Mouse (Mus musculus) midbrain, embryonic 14.5 days (tissue): ENCODE results near the gene Rhpn2. TPM values are rescaled to one million over a fixed set of nuclear protein-coding genes. Genes with fewer than 3 reads are reported as not detected.

Experiments
- ATAC-seq: fragments of 200-750 bp; cut with Nextera tagmentation; 2 replicates; pipeline ENCODE4 v1.8.0; 2017; ENCODE audit warnings: moderate number of reproducible peaks, moderate library complexity; ENCODE audit not compliant: low FRiP score, low TSS enrichment
- DNase-seq: peaks from one replicate; pipeline ENCODE4 v3.0.0-alpha.2; 2015
- H3K27ac ChIP-seq: fragments of 300-500 bp; sonication (generic); replicated peaks from 2 replicates; pipeline ENCODE4 v1.5.1; 2014; ENCODE audit warnings: mild to moderate bottlenecking, low read depth, low read length, moderate library complexity
- H3K27me3 ChIP-seq: fragments of 300-500 bp; sonication (generic); 2 replicates; pipeline ENCODE4 v1.6.1; 2014; ENCODE audit warnings: low read length, control low read depth, mixed read lengths; ENCODE audit not compliant: control insufficient read depth, insufficient read depth
- H3K36me3 ChIP-seq: fragments of 300-500 bp; sonication (generic); 2 replicates; pipeline ENCODE4 v1.6.1; 2014; ENCODE audit warnings: low read length, control low read depth; ENCODE audit not compliant: control insufficient read depth, insufficient read depth
- H3K4me1 ChIP-seq: fragments of 300-500 bp; sonication (generic); 2 replicates; pipeline ENCODE4 v1.6.1; 2014; ENCODE audit warnings: mild to moderate bottlenecking, antibody characterized with exemption, low read length, control low read depth; ENCODE audit not compliant: control insufficient read depth, insufficient read depth
- H3K4me2 ChIP-seq: fragments of 300-500 bp; sonication (generic); 2 replicates; pipeline ENCODE4 v1.6.1; 2014; ENCODE audit warnings: mild to moderate bottlenecking, low read length, moderate library complexity
- H3K4me3 ChIP-seq: fragments of 300-500 bp; sonication (generic); replicated peaks from 2 replicates; pipeline ENCODE4 v1.5.1; 2014; ENCODE audit warnings: low read depth, low read length
- H3K9ac ChIP-seq: fragments of 300-500 bp; sonication (generic); replicated peaks from 2 replicates; pipeline ENCODE4 v1.6.1; 2014; ENCODE audit warnings: mild to moderate bottlenecking, low read length, moderate library complexity
- H3K9me3 ChIP-seq: fragments of 300-500 bp; sonication (generic); 2 replicates; pipeline ENCODE4 v1.6.1; 2016; ENCODE audit warnings: low read length, control low read depth, mixed read lengths; ENCODE audit not compliant: control insufficient read depth
- WGBS: fragments of 180-500 bp; shearing (Covaris S2); extraction: QIAGEN DNeasy Blood & Tissue Kit; methylation state at CpG from one replicate; pipeline ENCODE4 v1.1.7; 2014; 5-methylcytosine and 5-hydroxymethylcytosine counted together
- polyA plus RNA-seq: library from polyadenylated mRNA; unstranded; fragments of >200 nt; fragmentation: Nextera tagmentation; extraction: Ambion mirVana; gene quantifications from 2 replicates; pipeline ENCODE4 v1.2.1, GENCODE M21; 2014

Gene Rhpn2
- polyA plus RNA-seq, 1 experiment from 2014 or later, result 1.9 TPM

- ATAC-seq, result no peak
- no peak overlapping the region for H3K9ac ChIP-seq
- no peaks in the 10 kb centered on the region for H3K27me3 ChIP-seq
- H3K4me3 ChIP-seq, result no peak overlapping the region
- peaks cover 5% of the 10 kb centered on the region for H3K36me3 ChIP-seq
- 70% methylated on average over 6 of the region's 6 CpGs for WGBS
- no peaks in the 10 kb centered on the region for H3K4me1 ChIP-seq
- no peak overlapping the region for H3K4me2 ChIP-seq
- DNase-seq, result no peak
- no peak overlapping the region for H3K27ac ChIP-seq
- H3K9me3 ChIP-seq, result no peaks in the 10 kb centered on the region
Observed at GRCm38 (mm10) chr7:35388694-35389093, 54.7 kb downstream of the Rhpn2 start.

- Histone ChIP-seq H3K4me2 (no peak overlapping the region), H3K27ac (no peak overlapping the region), H3K9ac (no peak overlapping the region), H3K4me1 (peaks cover 15% of the 10 kb centered on the region), H3K4me3 (no peak overlapping the region), H3K27me3 (no peaks in the 10 kb centered on the region), H3K9me3 (no peaks in the 10 kb centered on the region), H3K36me3 (peaks cover 13% of the 10 kb centered on the region)
- DNase-seq (peak; percentile 40), ATAC-seq (no peak)
- WGBS, result 67% methylated on average over 5 of the region's 5 CpGs
Observed at GRCm38 (mm10) chr7:35392935-35393334, 59.0 kb downstream of the Rhpn2 start.

GRCm38 (mm10) chr7:35395734-35396456 lies 61.9 kb downstream of the Rhpn2 start:
- H3K4me2 ChIP-seq, result peak overlapping the region; percentile 70
- ATAC-seq (no peak), DNase-seq (peak; percentile 10)
- H3K27me3 ChIP-seq, result no peaks in the 10 kb centered on the region
- peak overlapping the region; percentile 42 for H3K9ac ChIP-seq
- H3K4me1 ChIP-seq, result peaks cover 16% of the 10 kb centered on the region
- H3K4me3 ChIP-seq, result peak overlapping the region; percentile 53
- WGBS, result 16% methylated on average over 17 of the region's 17 CpGs
- no peaks in the 10 kb centered on the region for H3K9me3 ChIP-seq
- H3K36me3 ChIP-seq, result peaks cover 24% of the 10 kb centered on the region
- no peak overlapping the region for H3K27ac ChIP-seq

GRCm38 (mm10) chr7:35396542-35397168 lies 62.7 kb downstream of the Rhpn2 start, which contains the start of the genes Faap24 and Cep89:
Gene Faap24 (minus strand): TSS chr7:35396836.
Gene Cep89 (plus strand): TSS chr7:35397035.
- Histone ChIP-seq H3K4me1 (peaks cover 16% of the 10 kb centered on the region), H3K27ac (0 out of 2 replicates have a peak within 1 kb of the TSS, but pooled peaks have one; percentile 13), H3K4me3 (peak within 1 kb of the TSS; percentile 53), H3K36me3 (peaks cover 24% of the 10 kb centered on the region), H3K9me3 (no peaks in the 10 kb centered on the region), H3K27me3 (no peaks in the 10 kb centered on the region), H3K9ac (peak within 1 kb of the TSS; percentile 65), H3K4me2 (peak within 1 kb of the TSS; percentile 93)
- under 1% methylated on average over 28 of the region's 28 CpGs for WGBS
- DNase-seq (peak; percentile 97), ATAC-seq (peak; percentile 99)

GRCm38 (mm10) chr7:35401169-35401568 lies 67.2 kb downstream of the Rhpn2 start:
- 90% methylated on average over 4 of the region's 4 CpGs for WGBS
- ATAC-seq (no peak), DNase-seq (no peak)
- Histone ChIP-seq H3K27me3 (no peaks in the 10 kb centered on the region), H3K27ac (no peak overlapping the region), H3K4me3 (no peak overlapping the region), H3K4me2 (no peak overlapping the region), H3K4me1 (peaks cover 8% of the 10 kb centered on the region), H3K36me3 (peaks cover 46% of the 10 kb centered on the region), H3K9ac (no peak overlapping the region), H3K9me3 (no peaks in the 10 kb centered on the region)

GRCm38 (mm10) chr7:35415226-35415625 lies 81.3 kb downstream of the Rhpn2 start:
- H3K4me2 ChIP-seq, result no peak overlapping the region
- no peaks in the 10 kb centered on the region for H3K27me3 ChIP-seq
- no peaks in the 10 kb centered on the region for H3K9me3 ChIP-seq
- H3K36me3 ChIP-seq, result peaks cover 45% of the 10 kb centered on the region
- DNase-seq, result no peak
- no peak overlapping the region for H3K4me3 ChIP-seq
- ATAC-seq, result no peak
- WGBS, result 76% methylated on average over 5 of the region's 5 CpGs
- no peak overlapping the region for H3K9ac ChIP-seq
- no peak overlapping the region for H3K27ac ChIP-seq
- no peaks in the 10 kb centered on the region for H3K4me1 ChIP-seq

GRCm38 (mm10) chr7:35415801-35416653 lies 82.1 kb downstream of the Rhpn2 start:
- Histone ChIP-seq H3K4me3 (no peak overlapping the region), H3K27ac (no peak overlapping the region), H3K9ac (no peak overlapping the region), H3K36me3 (peaks cover 46% of the 10 kb centered on the region), H3K27me3 (no peaks in the 10 kb centered on the region), H3K4me1 (no peaks in the 10 kb centered on the region), H3K9me3 (no peaks in the 10 kb centered on the region), H3K4me2 (no peak overlapping the region)
- DNase-seq (no peak), ATAC-seq (no peak)
- WGBS, result 91% methylated on average over 9 of the region's 9 CpGs

GRCm38 (mm10) chr7:35416654-35416948 lies 82.6 kb downstream of the Rhpn2 start:
- H3K9ac ChIP-seq, result no peak overlapping the region
- no peak overlapping the region for H3K4me2 ChIP-seq
- no peak overlapping the region for H3K4me3 ChIP-seq
- no peaks in the 10 kb centered on the region for H3K9me3 ChIP-seq
- H3K4me1 ChIP-seq, result no peaks in the 10 kb centered on the region
- DNase-seq, result no peak
- 90% methylated on average over 5 of the region's 5 CpGs for WGBS
- H3K36me3 ChIP-seq, result peaks cover 50% of the 10 kb centered on the region
- ATAC-seq, result no peak
- no peak overlapping the region for H3K27ac ChIP-seq
- no peaks in the 10 kb centered on the region for H3K27me3 ChIP-seq
